Mouse (Mus musculus) liver, adult (tissue): Measurements from ENCODE around the gene Nrxn3.

Experiments
- GATA4 ChIP-seq: IDR thresholded peaks from 2 replicates; pipeline ENCODE4 v1.6.1; 2014; ENCODE audit warnings: mild to moderate bottlenecking, low read length; ENCODE audit not compliant: insufficient replicate concordance

Gene Nrxn3

GRCm38 (mm10) chr12:88722691-88723070 lies at the start of gene Nrxn3:
Nrxn3 (plus strand) TSS chr12:88722876.
- no peak for TF ChIP-seq GATA4

- no peak for TF ChIP-seq GATA4
Observed at GRCm38 (mm10) chr12:88704159-88704846, 18.4 kb upstream of the Nrxn3 start.

- TF ChIP-seq GATA4: no peak
Observed at GRCm38 (mm10) chr12:88705959-88706358, 16.7 kb upstream of the Nrxn3 start.

- TF ChIP-seq GATA4: no peak
Observed at GRCm38 (mm10) chr12:88707786-88708185, 14.9 kb upstream of the Nrxn3 start.

- no peak for TF ChIP-seq GATA4
Observed at GRCm38 (mm10) chr12:88709223-88709622, 13.5 kb upstream of the Nrxn3 start.

- TF ChIP-seq GATA4: no peak
Observed at GRCm38 (mm10) chr12:88713456-88713855, 9.2 kb upstream of the Nrxn3 start.

GRCm38 (mm10) chr12:88722031-88722690 lies 515 bp upstream of the Nrxn3 start:
- TF ChIP-seq GATA4: no peak

- TF ChIP-seq GATA4: no peak
Observed at GRCm38 (mm10) chr12:88726316-88726715, 3.6 kb downstream of the Nrxn3 start.

GRCm38 (mm10) chr12:88726755-88727154 lies 4.1 kb downstream of the Nrxn3 start:
- no peak for TF ChIP-seq GATA4

- TF ChIP-seq GATA4: no peak
Observed at GRCm38 (mm10) chr12:88730720-88731119, 8.0 kb downstream of the Nrxn3 start.

- no peak for TF ChIP-seq GATA4
Observed at GRCm38 (mm10) chr12:88735045-88735444, 12.4 kb downstream of the Nrxn3 start.

- TF ChIP-seq GATA4: no peak
Observed at GRCm38 (mm10) chr12:88737081-88737480, 14.4 kb downstream of the Nrxn3 start.

- TF ChIP-seq GATA4: no peak
Observed at GRCm38 (mm10) chr12:88738616-88739015, 15.9 kb downstream of the Nrxn3 start.

- TF ChIP-seq GATA4: no peak
Observed at GRCm38 (mm10) chr12:88746788-88747187, 24.1 kb downstream of the Nrxn3 start.

- TF ChIP-seq GATA4: no peak
Observed at GRCm38 (mm10) chr12:88764791-88765190, 42.1 kb downstream of the Nrxn3 start.

- TF ChIP-seq GATA4: no peak
Observed at GRCm38 (mm10) chr12:88774666-88775065, 52.0 kb downstream of the Nrxn3 start.

GRCm38 (mm10) chr12:88778036-88778435 lies 55.4 kb downstream of the Nrxn3 start:
- TF ChIP-seq GATA4: no peak
